Mouse (Mus musculus): ENCODE results near the gene Trpc6.

GRCm38 (mm10) chr9:8719017-8719416 lies 175.1 kb downstream of the Trpc6 start:
- TF ChIP-seq GATA1 (IDR thresholded peaks at IDR 0.05; ENCODE audit: borderline replicate concordance, low read length) = no peak
- no peak for TF ChIP-seq FLI1 (IDR thresholded peaks at IDR 0.05; ENCODE audit: low read length)
